Mouse (Mus musculus) mature B cell (primary cell): ENCODE measurements around the gene Vmn2r45.
"Not testable (repeated sequence)": the region's sequence is repeated elsewhere in the genome, so short reads cannot be mapped to it uniquely, and the experiment has no call there.

Source experiments
- in situ Hi-C: fragments of 300-500 bp; cut with MboI; formaldehyde crosslinking; loops from 2 replicates; pipeline ENCODE4 v1.14.3; 2019

The Vmn2r45 gene

DNA sequence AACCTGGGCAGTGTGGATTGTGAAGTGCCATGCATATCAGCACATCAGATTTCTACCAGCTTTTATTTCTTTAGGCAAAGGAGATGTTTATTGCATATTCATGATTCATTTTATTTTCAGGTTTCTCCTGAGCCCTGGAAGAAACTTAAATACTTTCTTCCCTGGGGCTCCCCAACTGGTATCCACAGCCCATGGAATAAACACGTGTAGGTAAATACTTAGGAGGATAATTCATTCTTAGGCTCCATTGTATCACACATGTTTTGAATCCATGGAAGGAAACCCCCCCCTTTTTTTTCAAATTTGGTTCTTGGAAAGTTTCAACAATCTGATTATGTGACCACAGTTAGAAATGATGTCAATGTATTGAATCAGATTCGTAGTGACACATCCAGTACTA is at the start of gene Vmn2r45:
Gene Vmn2r45 (minus strand): TSS at position 101 of the 400 bp plus-strand sequence.
- in situ Hi-C loops = not testable (repeated sequence)
